Mouse (Mus musculus) testis, adult 2 months (tissue): Measurements from ENCODE around the gene Nos1ap.

ENCODE experiments used
- CTCF ChIP-seq: fragments of 200-500 bp; IDR thresholded peaks from 2 replicates; pipeline ENCODE4 v1.5.1; 2012; ENCODE audit warnings: low read depth, mild to moderate bottlenecking, inconsistent platforms, low read length, moderate library complexity; ENCODE audit not compliant: control insufficient read depth, insufficient read depth, insufficient replicate concordance
- POLR2A ChIP-seq: fragments of 200-500 bp; IDR thresholded peaks from 2 replicates; pipeline ENCODE4 v1.6.1; 2012; ENCODE audit warnings: low read depth, mild to moderate bottlenecking, inconsistent platforms, low read length, moderate library complexity; ENCODE audit not compliant: control insufficient read depth

DNA sequence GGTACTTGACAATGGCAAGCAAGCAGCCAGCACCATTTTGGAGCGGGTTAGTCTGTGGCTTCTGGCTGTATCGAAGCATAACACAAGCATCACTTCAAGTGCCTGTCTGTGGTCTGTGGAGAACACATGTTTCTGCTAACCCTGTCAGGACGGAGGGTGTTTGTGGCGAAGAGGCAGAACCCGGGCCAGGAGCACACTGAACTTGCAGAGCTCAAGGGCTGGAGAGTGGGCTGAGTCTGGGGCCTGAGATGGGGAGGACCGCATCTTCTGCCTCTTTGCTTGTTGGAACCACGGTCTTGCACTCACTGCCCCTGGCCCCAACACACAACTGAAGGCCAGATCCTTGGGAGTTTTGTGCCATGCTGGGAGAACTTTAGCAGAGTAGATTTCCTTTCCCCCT lies 20.2 kb upstream of the Nos1ap start:
- TF ChIP-seq POLR2A (no peak), CTCF (no peak)
